Mouse (Mus musculus): ENCODE results near the gene Grik3. TPM values are rescaled to one million over a fixed set of nuclear protein-coding genes. Genes with fewer than 3 reads are reported as not detected.

The Grik3 gene
- polyA plus RNA-seq, 2 experiments from 2014 or later, result not detected

- ATAC-seq, result no peak
Observed at GRCm38 (mm10) chr4:125651676-125652246, 161.3 kb downstream of the Grik3 start.

- ATAC-seq, result no peak
Observed at GRCm38 (mm10) chr4:125656031-125656430, 165.5 kb downstream of the Grik3 start.

- no peak for ATAC-seq
Observed at GRCm38 (mm10) chr4:125658376-125658775, 167.9 kb downstream of the Grik3 start.

GRCm38 (mm10) chr4:125661982-125662381 lies 171.5 kb downstream of the Grik3 start:
- ATAC-seq, result no peak

GRCm38 (mm10) chr4:125663262-125663661 lies 172.8 kb downstream of the Grik3 start:
- no peak for ATAC-seq

- ATAC-seq, result no peak
Observed at GRCm38 (mm10) chr4:125665955-125666354, 175.5 kb downstream of the Grik3 start.

GRCm38 (mm10) chr4:125682007-125682406 lies 191.5 kb downstream of the Grik3 start:
- no peak for ATAC-seq

GRCm38 (mm10) chr4:125687078-125687477 lies 196.6 kb downstream of the Grik3 start:
- no peak for ATAC-seq

GRCm38 (mm10) chr4:125695431-125695830 lies 204.9 kb downstream of the Grik3 start:
- no peak for ATAC-seq

GRCm38 (mm10) chr4:125696182-125696939 lies 205.9 kb downstream of the Grik3 start:
- no peak for ATAC-seq

- ATAC-seq, result no peak
Observed at GRCm38 (mm10) chr4:125697626-125698025, 207.1 kb downstream of the Grik3 start.

GRCm38 (mm10) chr4:125699056-125699455 lies 208.6 kb downstream of the Grik3 start:
- no peak for ATAC-seq

- no peak for ATAC-seq
Observed at GRCm38 (mm10) chr4:125700331-125700730, 209.8 kb downstream of the Grik3 start.

GRCm38 (mm10) chr4:125702607-125703309 lies 212.3 kb downstream of the Grik3 start:
- no peak for ATAC-seq

- ATAC-seq, result no peak
Observed at GRCm38 (mm10) chr4:125703310-125703690, 212.8 kb downstream of the Grik3 start.

- ATAC-seq, result no peak
Observed at GRCm38 (mm10) chr4:125705746-125706145, 215.2 kb downstream of the Grik3 start.

DNA sequence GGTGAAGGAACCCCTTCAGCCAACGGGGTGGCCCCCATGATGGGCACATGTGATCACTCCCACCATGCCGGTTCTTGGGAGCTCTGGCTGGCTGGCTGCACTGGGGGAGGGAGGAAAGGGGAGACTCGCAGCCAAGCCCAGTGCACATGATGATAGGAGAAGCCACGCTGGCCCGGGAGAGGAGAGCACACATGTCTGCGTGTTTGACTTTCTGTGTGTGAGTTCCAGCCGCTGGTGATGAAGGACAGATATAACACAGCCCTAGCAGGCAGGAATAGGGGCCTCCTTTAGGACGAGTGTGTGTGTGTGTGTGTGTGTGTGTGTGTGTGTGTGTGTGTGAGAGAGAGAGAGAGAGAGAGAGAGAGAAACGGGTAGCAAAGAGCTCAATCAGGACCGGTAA lies 219.2 kb downstream of the Grik3 start:
- ATAC-seq, result no peak

- ATAC-seq, result no peak
Observed at GRCm38 (mm10) chr4:125717881-125718280, 227.4 kb downstream of the Grik3 start.

DNA sequence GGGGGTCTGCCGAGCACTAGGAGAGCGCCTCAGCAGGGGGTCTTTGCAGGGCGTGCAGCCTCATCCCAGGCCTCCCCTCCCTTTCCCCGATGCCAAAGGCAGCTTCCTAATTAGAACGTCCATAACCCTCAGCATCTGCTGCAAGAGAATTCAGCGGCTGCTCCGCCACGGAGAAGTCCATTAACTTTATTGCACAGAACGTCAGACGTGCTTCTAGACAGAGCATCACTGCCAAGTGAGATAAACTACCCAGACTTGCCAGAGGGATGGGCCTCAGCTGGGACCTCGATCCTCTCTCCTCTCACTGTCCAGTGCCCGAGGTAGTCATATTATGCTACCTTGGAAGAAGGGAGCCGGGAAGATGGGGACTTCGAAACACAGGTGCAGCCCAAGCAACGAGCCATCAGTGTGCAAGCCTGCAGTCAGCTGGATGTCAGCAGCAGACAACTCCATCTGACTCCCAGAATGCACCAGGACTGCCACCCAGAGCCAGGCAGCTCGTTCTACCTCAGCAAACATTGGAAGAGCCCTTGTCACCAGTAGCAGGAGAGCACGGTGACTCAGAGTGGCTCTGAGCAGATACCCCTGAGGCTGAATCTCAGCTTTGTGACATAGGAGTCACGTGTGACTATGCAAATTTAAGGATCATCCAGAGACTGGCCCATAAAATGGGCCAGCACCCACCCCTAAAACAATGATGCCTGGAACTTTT lies 228.1 kb downstream of the Grik3 start:
- ATAC-seq, result no peak

GRCm38 (mm10) chr4:125726241-125726640 lies 235.7 kb downstream of the Grik3 start:
- no peak for ATAC-seq

- no peak for ATAC-seq
Observed at GRCm38 (mm10) chr4:125727030-125727429, 236.5 kb downstream of the Grik3 start.

GRCm38 (mm10) chr4:125727626-125728025 lies 237.1 kb downstream of the Grik3 start:
- ATAC-seq, result no peak

Measured in CD4-positive, CD25-positive, alpha-beta regulatory T cell, adult 4 months (primary cell).